Mouse (Mus musculus) lung, adult 10 weeks (tissue): ENCODE results near the gene Frmd3. TPM values are rescaled to one million over a fixed set of nuclear protein-coding genes. Genes with fewer than 3 reads are reported as not detected.

Source experiments
- polyA plus RNA-seq: library from polyadenylated mRNA; stranded (reverse); fragments of 350-450 nt; fragmentation: Illumina TruSeq; extraction: RNeasy Lipid Tissue Mini Kit (QIAGEN cat#74804); gene quantifications from one replicate; pipeline ENCODE4 v1.2.3, GENCODE M21; 2014; ENCODE audit warnings: low read depth, low replicate concordance; ENCODE audit not compliant: insufficient read depth

Frmd3 gene
- polyA plus RNA-seq, result not detected

GRCm38 (mm10) chr4:74013211-74014047, at the start of gene Frmd3:
Frmd3 (plus strand) TSS chr4:74013442.

GRCm38 (mm10) chr4:74242176-74242575, 228.9 kb downstream of the Frmd3 start, which contains the start of gene Kdm4c:
Kdm4c (plus strand) TSS chr4:74242497.

Other genes starting within 250 kb of the Frmd3 start
- 5.6 TPM for gene Rasef, start 222.4 kb upstream of the Frmd3 start, polyA plus RNA-seq
- gene Gm11758, start 137.2 kb upstream of the Frmd3 start, polyA plus RNA-seq, result not detected
- gene Gm11757, start 122.3 kb upstream of the Frmd3 start, polyA plus RNA-seq, result not detected
- gene Gm13871, start 107.5 kb upstream of the Frmd3 start, polyA plus RNA-seq, result not detected
- gene Gm11756, start 92.7 kb upstream of the Frmd3 start, polyA plus RNA-seq, result not detected
- 0.46 TPM for gene 2310002L09Rik, start 62.6 kb upstream of the Frmd3 start, polyA plus RNA-seq
- gene Kdm4c, start 229.1 kb downstream of the Frmd3 start, polyA plus RNA-seq, result 7.9 TPM